Mouse (Mus musculus): ENCODE data around the gene Prl2c3.
"Not testable (repeated sequence)": the region's sequence is repeated elsewhere in the genome, so short reads cannot be mapped to it uniquely, and the experiment has no call there.

- not testable (repeated sequence) for TF ChIP-seq POLR2A (IDR thresholded peaks at IDR 0.05; ENCODE audit: borderline replicate concordance, insufficient read depth, low read length); CTCF (IDR thresholded peaks at IDR 0.05; ENCODE audit: borderline replicate concordance, insufficient read depth, low read depth, low read length)
These were observed 37.7 kb upstream of the Prl2c3 start for GRCm38 (mm10) chr13:12837546-12837945.

All from cerebellum, adult 2 months (tissue).